Comparison of ENCODE assay signal across 10 mouse cellular contexts in the genomic region with DNA sequence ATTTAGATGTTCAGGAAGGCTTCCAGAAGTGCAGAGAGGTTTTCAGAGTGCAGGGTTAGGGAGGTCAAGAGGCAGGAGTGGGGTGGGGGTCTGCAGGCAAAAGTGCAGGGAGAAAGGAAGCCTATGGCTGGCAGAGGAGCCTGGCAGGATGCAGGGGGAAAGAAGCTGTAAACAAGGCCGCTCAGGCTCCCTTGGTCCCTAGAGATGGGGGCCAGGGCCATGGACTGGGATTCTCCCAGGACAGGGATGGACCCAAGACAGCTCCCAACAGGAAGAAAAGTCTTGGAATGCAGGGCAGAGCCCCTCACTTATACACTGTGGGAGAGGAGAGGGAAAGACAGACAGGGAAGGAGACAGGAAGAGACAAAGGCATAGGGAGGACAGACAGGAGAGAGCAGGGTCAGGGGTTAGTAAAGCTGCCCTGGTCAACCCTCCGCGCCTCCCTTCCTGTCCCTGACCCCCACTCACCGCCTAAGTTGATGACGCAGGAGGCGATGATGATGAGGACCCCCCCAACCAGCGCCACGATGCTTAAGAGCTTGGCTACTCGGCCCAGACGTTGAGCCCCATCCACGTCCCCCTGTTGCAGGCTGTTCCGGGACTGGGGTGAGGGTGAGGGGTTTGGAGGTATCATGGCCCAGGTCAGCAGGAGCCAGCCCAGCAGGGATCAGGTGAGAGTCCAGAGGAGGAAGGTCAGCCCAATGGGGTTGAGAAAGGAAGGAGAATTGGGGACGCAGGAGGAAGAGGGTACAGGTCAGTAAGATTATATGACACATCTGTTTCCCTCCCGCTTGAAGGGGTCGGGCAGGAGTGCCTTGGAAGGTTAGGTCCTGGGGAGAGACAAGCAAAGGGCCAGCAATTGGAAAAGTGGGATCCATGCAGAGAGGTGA. TPM values are rescaled to one million over a fixed set of nuclear protein-coding genes. Genes with fewer than 3 reads are reported as not detected.
DNase-seq lines count a peak whose midpoint lies in the region; ATAC-seq and TF ChIP-seq lines count a peak whose summit lies in the region.
"Had no signal": no experiment of that assay in that cellular context is flagged by ENCODE, and none has a peak within 500 bp of the region (broad histone marks: within the 10 kb centered on the region; RNA-seq: fewer than 3 reads in every experiment).

No protein-coding gene starts in this region.

- H3K27me3 ChIP-seq in neural tube, embryonic 11.5 days (ENCODE audit: control insufficient read depth, insufficient read depth, low read length): no peaks in the 10 kb centered on the region
- no peaks in the 10 kb centered on the region for H3K27me3 ChIP-seq in limb, embryonic 12.5 days

- ATAC-seq in neural tube, embryonic 11.5 days (ENCODE audit: insufficient read depth, low FRiP score, low TSS enrichment): no peak
- ATAC-seq in limb, embryonic 12.5 days (ENCODE audit: insufficient number of reproducible peaks, insufficient read depth, low FRiP score, low TSS enrichment, low read depth): no peak

- peak overlapping the region; percentile 71; the same call in 1 of the 2 replicates for H3K4me3 ChIP-seq in gastrocnemius, adult 2 months
- no peak overlapping the region for H3K4me3 ChIP-seq in neural tube, embryonic 11.5 days (ENCODE audit: low read depth, low read length)
- H3K4me3 ChIP-seq in limb, embryonic 12.5 days (replicated peaks): peak overlapping the region; percentile 12; the same call in 1 of the 2 replicates

- H3K4me1 ChIP-seq in neural tube, embryonic 11.5 days (ENCODE audit: control insufficient read depth, insufficient read depth, low read length): peaks cover 38% of the 10 kb centered on the region
- peaks cover 83% of the 10 kb centered on the region for H3K4me1 ChIP-seq in limb, embryonic 12.5 days (replicated peaks)

- no peaks in the 10 kb centered on the region for H3K9me3 ChIP-seq in neural tube, embryonic 11.5 days (ENCODE audit: control insufficient read depth, low read length)
- no peaks in the 10 kb centered on the region for H3K9me3 ChIP-seq in limb, embryonic 12.5 days

- peak; percentile 16 for DNase-seq in gastrocnemius, adult 2 months
- DNase-seq in gastrocnemius, postnatal 25 days: no peak
- no peak for DNase-seq in neural tube, embryonic 11.5 days (ENCODE audit: low spot score)
- DNase-seq in neural tube, embryonic 10.5 days (ENCODE audit: extremely low spot score, low spot score): no peak
- no peak for DNase-seq in right cerebral cortex, adult 18-20 months
- DNase-seq in spleen, postnatal 10 days (ENCODE audit: low spot score in 2 of 2): no peak
- no peak for DNase-seq in spleen, adult 18-20 months
- DNase-seq: adrenal gland, postnatal 14 days had no signal

- H3K27ac ChIP-seq in gastrocnemius, adult 2 months: peak overlapping the region; percentile 96
- no peak overlapping the region for H3K27ac ChIP-seq in neural tube, embryonic 11.5 days (ENCODE audit: low read depth, low read length)
- H3K27ac ChIP-seq in limb, embryonic 12.5 days: peak overlapping the region; percentile 92

- peak overlapping the region; percentile 18 for H3K9ac ChIP-seq in neural tube, embryonic 11.5 days (ENCODE audit: low read length)
- peak overlapping the region; percentile 74; the same call in 1 of the 2 replicates for H3K9ac ChIP-seq in limb, embryonic 12.5 days (replicated peaks)

- TF ChIP-seq CTCF in gastrocnemius, adult 2 months (IDR thresholded peaks at IDR 0.05): no peak

- H3K4me2 ChIP-seq in neural tube, embryonic 11.5 days (ENCODE audit: low read depth): no peak overlapping the region
- peak overlapping the region; percentile 92 for H3K4me2 ChIP-seq in limb, embryonic 12.5 days

- 85% methylated on average over 15 of the region's 15 CpGs for whole genome bisulfite sequencing in neural tube, embryonic 11.5 days
- WGBS in limb, embryonic 12.5 days: 84% methylated on average over 15 of the region's 15 CpGs

- intact Hi-C loops in gastrocnemius, adult 2 months (cut with DNase I): no loop called here

- peaks cover 18% of the 10 kb centered on the region for H3K36me3 ChIP-seq in neural tube, embryonic 11.5 days (ENCODE audit: control insufficient read depth, insufficient read depth, low read length)
- H3K36me3 ChIP-seq in limb, embryonic 12.5 days: peaks cover 50% of the 10 kb centered on the region

RNA-seq across cellular contexts. Expression of a gene that starts 1.5 kb away (rescaled TPM):
- 1 to 10 TPM in 1 of 2 experiments, not detected in 1; 2.4 TPM for total RNA-seq in gastrocnemius, adult 2 months (2021)
- 1 to 10 TPM; 2.4 to 8.7 TPM for total RNA-seq in gastrocnemius, postnatal 25 days (2021)
- polyA plus RNA-seq in neural tube, embryonic 11.5 days (2014; fragmentation: Nextera tagmentation; extraction: Ambion mirVana): 99.6 and 105 TPM in 2 replicates
- 33.0 and 34.4 TPM in 2 replicates for polyA plus RNA-seq in limb, embryonic 12.5 days (2016; fragmentation: Nextera tagmentation; extraction: Ambion mirVana)

RNA-seq across cellular contexts. Expression of a gene that starts 2.2 kb away (rescaled TPM):
- 10 to 100 TPM; 19.4 to 21.7 TPM for total RNA-seq in gastrocnemius, adult 2 months (2021)
- 10 to 100 TPM; 15.9 to 17.5 TPM for total RNA-seq in gastrocnemius, postnatal 25 days (2021)
- polyA plus RNA-seq in neural tube, embryonic 11.5 days (2014; fragmentation: Nextera tagmentation; extraction: Ambion mirVana): 14.3 and 19.4 TPM in 2 replicates
- 73.7 and 81.2 TPM in 2 replicates for polyA plus RNA-seq in limb, embryonic 12.5 days (2016; fragmentation: Nextera tagmentation; extraction: Ambion mirVana)

RNA-seq across cellular contexts. Expression of a gene that starts 2.4 kb away (rescaled TPM):
- under 1 TPM; 0.14 to 0.61 TPM for total RNA-seq in gastrocnemius, adult 2 months (2021)
- total RNA-seq in gastrocnemius, postnatal 25 days (2021): under 1 TPM; 0.77 to 0.86 TPM
- polyA plus RNA-seq in neural tube, embryonic 11.5 days (2014; fragmentation: Nextera tagmentation; extraction: Ambion mirVana): 6.2 and 6.9 TPM in 2 replicates
- 3.1 and 6.4 TPM in 2 replicates for polyA plus RNA-seq in limb, embryonic 12.5 days (2016; fragmentation: Nextera tagmentation; extraction: Ambion mirVana)

RNA-seq across cellular contexts. Expression of a gene that starts 2.4 kb away (rescaled TPM):
- not detected for total RNA-seq in gastrocnemius, adult 2 months (2021)
- not detected for total RNA-seq in gastrocnemius, postnatal 25 days (2021)
- polyA plus RNA-seq in neural tube, embryonic 11.5 days (2014; fragmentation: Nextera tagmentation; extraction: Ambion mirVana): 1.1 TPM in 1 of 2 replicates, not detected in the other
- 0.42 and 0.59 TPM in 2 replicates for polyA plus RNA-seq in limb, embryonic 12.5 days (2016; fragmentation: Nextera tagmentation; extraction: Ambion mirVana)
- total RNA-seq: layer of hippocampus, adult 8-10 months had no signal

RNA-seq across cellular contexts. Expression of a gene that starts 4.2 kb away (rescaled TPM):
- 10 to 100 TPM; 26.5 to 30.2 TPM for total RNA-seq in gastrocnemius, adult 2 months (2021)
- total RNA-seq in gastrocnemius, postnatal 25 days (2021): 10 to 100 TPM; 20.4 to 23.3 TPM
- polyA plus RNA-seq in neural tube, embryonic 11.5 days (2014; fragmentation: Nextera tagmentation; extraction: Ambion mirVana): 3.0 and 4.2 TPM in 2 replicates
- 4.1 and 4.6 TPM in 2 replicates for polyA plus RNA-seq in limb, embryonic 12.5 days (2016; fragmentation: Nextera tagmentation; extraction: Ambion mirVana)
